Mouse (Mus musculus) small intestine, adult 2 months (tissue): ENCODE data around the gene Thap11. TPM values are rescaled to one million over a fixed set of nuclear protein-coding genes. Genes with fewer than 3 reads are reported as not detected.

ENCODE experiments used
- H3K27ac ChIP-seq: fragments of 200-500 bp; 2 replicates; pipeline ENCODE4 v1.5.1; 2012; ENCODE audit warnings: low read depth, low read length, control low read depth, inconsistent platforms; ENCODE audit not compliant: insufficient read depth
- H3K27me3 ChIP-seq: fragments of 200-500 bp; 2 replicates; pipeline ENCODE4 v1.6.1; 2012; ENCODE audit warnings: mild to moderate bottlenecking, moderate library complexity, low read length, inconsistent platforms; ENCODE audit not compliant: control insufficient read depth, insufficient read depth
- H3K36me3 ChIP-seq: fragments of 200-500 bp; 2 replicates; pipeline ENCODE4 v1.6.1; 2012; ENCODE audit warnings: mild to moderate bottlenecking, low read length, control low read depth, inconsistent platforms; ENCODE audit not compliant: control insufficient read depth, insufficient read depth
- H3K4me1 ChIP-seq: fragments of 200-500 bp; 2 replicates; pipeline ENCODE4 v1.6.1; 2012; ENCODE audit warnings: low read length, inconsistent platforms, mixed read lengths; ENCODE audit not compliant: control insufficient read depth, insufficient read depth, insufficient read length
- H3K4me3 ChIP-seq: fragments of 200-500 bp; 2 replicates; pipeline ENCODE4 v1.5.1; 2012; ENCODE audit warnings: low read depth, mild to moderate bottlenecking, control low read depth, inconsistent platforms, low read length, moderate library complexity
- CTCF ChIP-seq: fragments of 200-500 bp; IDR thresholded peaks from 2 replicates; pipeline ENCODE4 v1.5.1; 2012; ENCODE audit warnings: low read depth, mild to moderate bottlenecking, control low read depth, inconsistent platforms, low read length, moderate library complexity, mixed read lengths; ENCODE audit not compliant: insufficient replicate concordance, insufficient read length; ENCODE audit errors: extremely low read depth
- POLR2A ChIP-seq: fragments of 200-500 bp; IDR thresholded peaks from 2 replicates; pipeline ENCODE4 v1.6.1; 2012; ENCODE audit warnings: low read depth, mild to moderate bottlenecking, control low read depth, inconsistent platforms, low read length, moderate library complexity
- WGBS: fragments of 180-500 bp; shearing (Covaris S2); methylation state at CpG from one replicate; pipeline ENCODE4 v1.1.7; 2018; 5-methylcytosine and 5-hydroxymethylcytosine counted together
- polyA plus RNA-seq: library from polyadenylated mRNA; depleted of rRNA; stranded (reverse); fragments of >200 nt; gene quantifications from 2 replicates; pipeline ENCODE4 v1.2.3, GENCODE M21; 2012; rRNA removed

Thap11 gene
- polyA plus RNA-seq, 1 experiment: 39.4 TPM

- Histone ChIP-seq H3K4me1 (no peaks in the 10 kb centered on the region), H3K27ac (peak within 1 kb of the TSS; percentile 34), H3K4me3 (peak within 1 kb of the TSS; percentile 94), H3K36me3 (peaks cover 2% of the 10 kb centered on the region; the same call in 1 of the 2 replicates), H3K27me3 (no peaks in the 10 kb centered on the region)
- TF ChIP-seq CTCF: no peak
- TF ChIP-seq POLR2A: peak; percentile 70
- WGBS: under 1% methylated on average over 68 of the region's 68 CpGs
Measured at GRCm38 (mm10) chr8:105900180-105900940, 45.4 kb downstream of the Thap11 start, which contains the start of gene Pskh1. Gene Pskh1, plus strand, starts transcription at chr8:105900441.

GRCm38 (mm10) chr8:105900941-105901616 is 46.1 kb downstream of the Thap11 start:
- Histone ChIP-seq H3K36me3 (peaks cover 2% of the 10 kb centered on the region; the same call in 1 of the 2 replicates), H3K27me3 (no peaks in the 10 kb centered on the region), H3K4me3 (peak overlapping the region; percentile 94), H3K4me1 (no peaks in the 10 kb centered on the region), H3K27ac (peak overlapping the region; percentile 34; the same call in 1 of the 2 replicates)
- WGBS: 21% methylated on average over 16 of the region's 16 CpGs
- no peak for TF ChIP-seq POLR2A
- TF ChIP-seq CTCF: no peak

Other genes with a start within 250 kb of the Thap11 start
- 11.8 and 12.0 TPM in 2 replicates for gene Ripor1, start 249.9 kb upstream of the Thap11 start, polyA plus RNA-seq
- gene Ctcf, start 218.6 kb upstream of the Thap11 start, polyA plus RNA-seq: 5.3 and 8.4 TPM in 2 replicates
- 0.35 TPM in 1 of 2 replicates, not detected in the other for gene Agrp, start 217.7 kb upstream of the Thap11 start, polyA plus RNA-seq
- 2.9 and 5.4 TPM in 2 replicates for gene Carmil2, start 168.9 kb upstream of the Thap11 start, polyA plus RNA-seq
- 10.5 and 20.6 TPM in 2 replicates for gene Acd, start 154.0 kb upstream of the Thap11 start, polyA plus RNA-seq
- 5.1 and 7.2 TPM in 2 replicates for gene Pard6a, start 154.0 kb upstream of the Thap11 start, polyA plus RNA-seq
- gene 4933405L10Rik, start 147.5 kb upstream of the Thap11 start, polyA plus RNA-seq: not detected in 2 replicates
- 3.6 and 5.3 TPM in 2 replicates for gene Enkd1, start 146.9 kb upstream of the Thap11 start, polyA plus RNA-seq
- 4.9 and 8.3 TPM in 2 replicates for gene Gfod2, start 96.5 kb upstream of the Thap11 start, polyA plus RNA-seq
- gene Ranbp10, start 27.8 kb upstream of the Thap11 start, polyA plus RNA-seq: 9.5 and 15.3 TPM in 2 replicates
- not detected in 2 replicates for gene Tsnaxip1, start 27.4 kb upstream of the Thap11 start, polyA plus RNA-seq
- 5.6 and 9.7 TPM in 2 replicates for gene Cenpt, start 1.9 kb upstream of the Thap11 start, polyA plus RNA-seq
- gene Nutf2, start 5.4 kb downstream of the Thap11 start, polyA plus RNA-seq: 11.5 and 15.3 TPM in 2 replicates
- 35.3 and 55.8 TPM in 2 replicates for gene Edc4, start 25.7 kb downstream of the Thap11 start, polyA plus RNA-seq
- 0.74 and 3.9 TPM in 2 replicates for gene Nrn1l, start 38.4 kb downstream of the Thap11 start, polyA plus RNA-seq
- 10.2 and 20.2 TPM in 2 replicates for gene Pskh1, start 45.3 kb downstream of the Thap11 start, polyA plus RNA-seq
- 32.5 and 17,898 TPM in 2 replicates for gene Ctrl, start 78.7 kb downstream of the Thap11 start, polyA plus RNA-seq
- gene Psmb10, start 83.3 kb downstream of the Thap11 start, polyA plus RNA-seq: 503 and 1,032 TPM in 2 replicates
- gene Lcat, start 88.2 kb downstream of the Thap11 start, polyA plus RNA-seq: 0.72 and 2.6 TPM in 2 replicates
- 6.8 and 8.9 TPM in 2 replicates for gene Slc12a4, start 111.0 kb downstream of the Thap11 start, polyA plus RNA-seq
- 0.05 and 0.06 TPM in 2 replicates for gene Dpep3, start 124.3 kb downstream of the Thap11 start, polyA plus RNA-seq
- gene Dus2, start 136.2 kb downstream of the Thap11 start, polyA plus RNA-seq: 2.5 and 5.2 TPM in 2 replicates
- gene Dpep2nb, start 150.8 kb downstream of the Thap11 start, polyA plus RNA-seq: not detected in 2 replicates
- gene Ddx28, start 156.8 kb downstream of the Thap11 start, polyA plus RNA-seq: 5.2 and 6.6 TPM in 2 replicates
- gene Nfatc3, start 203.7 kb downstream of the Thap11 start, polyA plus RNA-seq: 7.0 and 17.0 TPM in 2 replicates